In genomic region chr19:17159676-17160075, GRCm38 (mm10) we compare ENCODE assay signal across 11 mouse cellular contexts.
DNase-seq lines count a peak whose midpoint lies in the region; ATAC-seq and TF ChIP-seq lines count a peak whose summit lies in the region.
"Had no signal": no experiment of that assay in that cellular context is flagged by ENCODE, and none has a peak within 500 bp of the region (broad histone marks: within the 10 kb centered on the region; RNA-seq: fewer than 3 reads in every experiment).

No protein-coding gene starts in this region.

- H3K36me3 ChIP-seq in midbrain, embryonic 11.5 days (ENCODE audit: control insufficient read depth, insufficient read depth, low read length), result no peaks in the 10 kb centered on the region
- no peaks in the 10 kb centered on the region for H3K36me3 ChIP-seq in midbrain, embryonic 10.5 days
- H3K36me3 ChIP-seq in myocyte (ENCODE audit: control insufficient read depth, insufficient read depth), result peaks cover 4% of the 10 kb centered on the region
- no peaks in the 10 kb centered on the region for H3K36me3 ChIP-seq in forebrain, embryonic 14.5 days (ENCODE audit: control insufficient read depth, insufficient read depth, low read length)
- H3K36me3 ChIP-seq: forebrain, embryonic 10.5 days; intestine, embryonic 15.5 days had no signal

- no peak for ATAC-seq in midbrain, embryonic 11.5 days (ENCODE audit: low FRiP score)
- ATAC-seq in forebrain, embryonic 14.5 days, result no peak
- ATAC-seq: intestine, embryonic 15.5 days had no signal

- H3K4me2 ChIP-seq in midbrain, embryonic 11.5 days, result no peak overlapping the region
- H3K4me2 ChIP-seq in myocyte (ENCODE audit: low read depth), result no peak overlapping the region
- H3K4me2 ChIP-seq in forebrain, embryonic 14.5 days (ENCODE audit: low read length), result no peak overlapping the region
- H3K4me2 ChIP-seq: intestine, embryonic 15.5 days had no signal

- intact Hi-C loops in heart, postnatal 25 days (cut with DNase I), result no loop called here

- no peak overlapping the region for H3ac ChIP-seq in myocyte (ENCODE audit: control insufficient read depth, insufficient read length)

- no peak for TF ChIP-seq POLR2A in myocyte (IDR thresholded peaks at IDR 0.05; ENCODE audit: insufficient read length, low read depth)

- no peaks in the 10 kb centered on the region for H3K27me3 ChIP-seq in midbrain, embryonic 11.5 days (ENCODE audit: control insufficient read depth, insufficient read depth, low read length)
- H3K27me3 ChIP-seq in midbrain, embryonic 10.5 days (ENCODE audit: low read depth, poor library complexity, severe bottlenecking), result no peaks in the 10 kb centered on the region
- no peaks in the 10 kb centered on the region for H3K27me3 ChIP-seq in myocyte (ENCODE audit: control insufficient read depth, insufficient read depth, insufficient read length)
- H3K27me3 ChIP-seq in forebrain, embryonic 14.5 days (replicated peaks; ENCODE audit: control insufficient read depth, insufficient read depth, low read length), result no peaks in the 10 kb centered on the region
- H3K27me3 ChIP-seq: CH12.LX; intestine, embryonic 15.5 days had no signal

- peak; percentile 24 for DNase-seq in heart, adult 8-10 months (ENCODE audit: low spot score)
- DNase-seq in heart, postnatal 25 days (ENCODE audit: low spot score), result no peak
- DNase-seq in midbrain, embryonic 11.5 days (ENCODE audit: low spot score, missing footprints), result peak; percentile 53
- DNase-seq in midbrain, embryonic 10.5 days (ENCODE audit: low spot score), result no peak
- peak; percentile 75 for DNase-seq in cerebellum, adult 11 months
- no peak for DNase-seq in forebrain, embryonic 14.5 days (ENCODE audit: low spot score)
- DNase-seq: thymus, postnatal 14 days had no signal

- H3K9ac ChIP-seq in midbrain, embryonic 11.5 days (ENCODE audit: low read length), result no peak overlapping the region
- H3K9ac ChIP-seq in forebrain, embryonic 14.5 days (ENCODE audit: low read length), result no peak overlapping the region
- H3K9ac ChIP-seq: intestine, embryonic 15.5 days had no signal

- H3K79me2 ChIP-seq in myocyte (ENCODE audit: control insufficient read depth, insufficient read depth), result peaks cover 3% of the 10 kb centered on the region

- 89% methylated on average over 2 of the region's 2 CpGs for WGBS in midbrain, embryonic 11.5 days
- WGBS in midbrain, embryonic 10.5 days, result 78% methylated on average over 2 of the region's 2 CpGs
- 79% methylated on average over 2 of the region's 2 CpGs for whole genome bisulfite sequencing in forebrain, embryonic 14.5 days

- H3K9me3 ChIP-seq in midbrain, embryonic 11.5 days (ENCODE audit: control insufficient read depth, low read length), result no peaks in the 10 kb centered on the region
- no peaks in the 10 kb centered on the region for H3K9me3 ChIP-seq in midbrain, embryonic 10.5 days (replicated peaks)
- no peaks in the 10 kb centered on the region for H3K9me3 ChIP-seq in forebrain, embryonic 14.5 days (replicated peaks; ENCODE audit: control insufficient read depth, low read length)
- H3K9me3 ChIP-seq: forebrain, embryonic 10.5 days; intestine, embryonic 15.5 days had no signal

- no peak overlapping the region for H3K4me3 ChIP-seq in midbrain, embryonic 11.5 days (ENCODE audit: low read depth, low read length)
- H3K4me3 ChIP-seq in midbrain, embryonic 10.5 days, result no peak overlapping the region
- H3K4me3 ChIP-seq in myocyte, result no peak overlapping the region
- no peak overlapping the region for H3K4me3 ChIP-seq in forebrain, embryonic 14.5 days (ENCODE audit: low read depth, low read length)
- H3K4me3 ChIP-seq: forebrain, embryonic 10.5 days; intestine, embryonic 15.5 days had no signal

- H3K4me1 ChIP-seq in midbrain, embryonic 11.5 days (ENCODE audit: control insufficient read depth, insufficient read depth, low read length), result no peaks in the 10 kb centered on the region
- H3K4me1 ChIP-seq in midbrain, embryonic 10.5 days, result peaks cover 4% of the 10 kb centered on the region; the same call in 1 of the 2 replicates
- no peaks in the 10 kb centered on the region for H3K4me1 ChIP-seq in forebrain, embryonic 14.5 days (ENCODE audit: control insufficient read depth, insufficient read depth, low read length)

- no peak overlapping the region for H3K27ac ChIP-seq in midbrain, embryonic 11.5 days (ENCODE audit: low read depth, low read length)
- no peak overlapping the region for H3K27ac ChIP-seq in midbrain, embryonic 10.5 days (replicated peaks)
- no peak overlapping the region for H3K27ac ChIP-seq in forebrain, embryonic 14.5 days (ENCODE audit: low read depth, low read length)
- H3K27ac ChIP-seq: forebrain, embryonic 10.5 days; intestine, embryonic 15.5 days had no signal

TF ChIP-seq in myocyte, 11 proteins besides CTCF, POLR2A, EP300 and RAD21:
- TF ChIP-seq TCF12 (IDR thresholded peaks at IDR 0.05; ENCODE audit: insufficient read depth, poor library complexity, severe bottlenecking), result no peak
- no peak for TF ChIP-seq E2F4 (IDR thresholded peaks at IDR 0.05; ENCODE audit: insufficient read depth)
- TF ChIP-seq POLR2AphosphoS2 (IDR thresholded peaks at IDR 0.05; ENCODE audit: insufficient read length, low read depth), result no peak
- no peak for TF ChIP-seq MYOG (IDR thresholded peaks at IDR 0.05; ENCODE audit: control insufficient read depth in 1 of 3, insufficient read depth in 1 of 3, insufficient read length in 2 of 3, low read depth in 2 of 3)
- 0 out of 2 replicates have a peak, but pooled peaks have one; percentile 5 for TF ChIP-seq CEBPB (IDR thresholded peaks at IDR 0.05; ENCODE audit: insufficient read depth, poor library complexity, severe bottlenecking)
- no peak for TF ChIP-seq USF1 (IDR thresholded peaks at IDR 0.05; ENCODE audit: low read depth)

Comparison
In these comparisons a context has a peak if more than half of its experiments do, and no peak if none do; other contexts are left out.
1. DNase-seq: peak in heart, adult 8-10 months (single experiment), midbrain, embryonic 11.5 days (single experiment) and cerebellum, adult 11 months (single experiment); none in heart, postnatal 25 days (single experiment), midbrain, embryonic 10.5 days (single experiment) and forebrain, embryonic 14.5 days (single experiment).